In genomic region chr2:163987233-163987632, GRCm38 (mm10) we compare ENCODE assay signal across 16 mouse cellular contexts. TPM values are rescaled to one million over a fixed set of nuclear protein-coding genes. Genes with fewer than 3 reads are reported as not detected.
"Had no signal": no experiment of that assay in that cellular context is flagged by ENCODE, and none has a peak within 500 bp of the region (broad histone marks: within the 10 kb centered on the region; RNA-seq: fewer than 3 reads in every experiment).

No protein-coding gene starts in this region.

- H3K4me1 ChIP-seq: midbrain, embryonic 13.5 days; midbrain, embryonic 15.5 days; neural tube, embryonic 13.5 days; stomach, embryonic 15.5 days had no signal

- H3K27ac ChIP-seq: liver, embryonic 15.5 days; midbrain, embryonic 13.5 days; midbrain, embryonic 15.5 days; neural tube, embryonic 13.5 days; stomach, embryonic 15.5 days; stomach, postnatal 0 days had no signal

- H3K4me2 ChIP-seq: liver, embryonic 15.5 days; lung, embryonic 14.5 days; midbrain, embryonic 11.5 days; midbrain, embryonic 13.5 days; midbrain, embryonic 15.5 days; neural tube, embryonic 13.5 days; stomach, embryonic 15.5 days had no signal

- H3K36me3 ChIP-seq: liver, embryonic 15.5 days; midbrain, embryonic 13.5 days; midbrain, embryonic 15.5 days; neural tube, embryonic 13.5 days; stomach, embryonic 15.5 days had no signal

- H3K27me3 ChIP-seq: liver, embryonic 15.5 days; midbrain, embryonic 13.5 days; midbrain, embryonic 15.5 days; neural tube, embryonic 13.5 days; stomach, embryonic 15.5 days had no signal

- DNase-seq: lung, adult 18-20 months; lung, embryonic 14.5 days; lung, postnatal 10 days; lung, postnatal 4 days; right cerebral cortex, postnatal 14 days; thymus, adult 2 months; thymus, postnatal 25 days; thymus, postnatal 4 days had no signal

- H3K9ac ChIP-seq: liver, embryonic 15.5 days; lung, embryonic 14.5 days; midbrain, embryonic 13.5 days; midbrain, embryonic 15.5 days; neural tube, embryonic 13.5 days; stomach, embryonic 15.5 days had no signal

- ATAC-seq: midbrain, embryonic 13.5 days; midbrain, embryonic 15.5 days had no signal

- H3K4me3 ChIP-seq: liver, embryonic 15.5 days; midbrain, embryonic 13.5 days; midbrain, embryonic 15.5 days; neural tube, embryonic 13.5 days; stomach, embryonic 15.5 days had no signal

- H3K9me3 ChIP-seq: liver, embryonic 15.5 days; midbrain, embryonic 13.5 days; midbrain, embryonic 15.5 days; neural tube, embryonic 13.5 days; stomach, embryonic 15.5 days had no signal

RNA-seq across cellular contexts. Expression of gene Pabpc1l, which starts 38.0 kb away (rescaled TPM):
- total RNA-seq: monocyte, adult 5-6 weeks had no signal
